Mouse (Mus musculus) left cerebral cortex, adult 11 months (tissue): Measurements from ENCODE around the gene Rnf8.

Experiments
- DNase-seq: peaks from one replicate; pipeline ENCODE4 v3.0.0; 2022; ENCODE audit warnings: low spot score

Rnf8 gene

DNA sequence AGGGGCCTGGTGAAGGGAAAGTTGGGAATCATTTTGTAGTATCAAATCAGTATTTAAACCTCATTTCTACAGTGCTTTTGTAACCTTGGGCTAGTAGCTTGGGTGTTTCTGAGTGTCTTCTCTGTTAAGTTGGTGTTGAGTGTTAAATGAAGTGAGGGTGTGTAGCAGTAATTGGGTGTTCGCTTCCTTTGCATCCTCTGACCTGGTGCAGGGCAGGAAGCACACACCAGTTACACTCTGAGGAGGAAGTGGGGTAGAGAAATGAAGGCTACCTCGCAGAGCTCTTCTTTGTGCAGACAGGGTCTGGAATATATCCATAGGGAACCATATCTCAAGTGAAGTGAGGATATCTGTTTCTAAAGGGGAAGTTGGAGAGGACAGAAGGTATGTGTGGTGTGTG lies 66.3 kb downstream of the Rnf8 start:
- no peak for DNase-seq

DNA sequence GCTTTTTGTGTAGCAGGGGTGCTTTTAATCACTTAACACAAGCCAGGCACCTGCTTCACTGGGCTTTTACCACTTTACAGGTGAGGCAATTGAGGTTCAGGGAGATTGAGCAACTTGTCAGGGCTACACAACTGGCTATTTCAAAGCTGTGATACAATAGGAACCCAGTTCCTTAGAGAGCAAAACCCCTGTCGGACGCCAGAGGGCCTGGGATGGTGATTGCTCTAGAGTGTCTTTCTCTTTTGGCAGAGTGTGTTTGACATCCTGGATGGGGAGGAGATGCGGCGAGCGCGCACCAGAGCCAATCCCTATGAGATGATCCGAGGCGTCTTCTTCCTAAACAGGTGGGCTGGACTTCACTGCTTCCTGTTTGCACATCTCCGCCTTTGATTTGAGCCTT lies 67.1 kb downstream of the Rnf8 start:
- DNase-seq = no peak

DNA sequence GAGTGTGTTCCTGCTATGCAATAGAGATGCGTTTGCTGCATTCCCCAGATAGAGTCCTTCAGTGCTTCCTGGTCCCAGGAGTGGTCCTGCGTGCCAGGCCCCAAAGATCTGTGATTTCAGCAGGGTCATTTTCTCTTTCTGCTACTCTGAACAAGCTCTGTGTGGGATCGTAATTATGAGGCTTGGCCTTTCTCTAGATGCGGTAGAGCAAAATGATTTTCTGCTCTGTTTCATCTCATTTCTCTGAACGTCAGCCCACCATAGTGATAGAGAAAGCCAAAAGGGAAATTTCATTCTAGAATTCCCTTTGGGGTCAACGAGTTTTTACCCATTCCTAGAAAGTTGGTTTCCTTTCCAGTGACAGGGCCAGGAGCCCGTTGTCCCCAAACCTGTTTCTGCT lies 67.7 kb downstream of the Rnf8 start:
- DNase-seq = no peak

DNA sequence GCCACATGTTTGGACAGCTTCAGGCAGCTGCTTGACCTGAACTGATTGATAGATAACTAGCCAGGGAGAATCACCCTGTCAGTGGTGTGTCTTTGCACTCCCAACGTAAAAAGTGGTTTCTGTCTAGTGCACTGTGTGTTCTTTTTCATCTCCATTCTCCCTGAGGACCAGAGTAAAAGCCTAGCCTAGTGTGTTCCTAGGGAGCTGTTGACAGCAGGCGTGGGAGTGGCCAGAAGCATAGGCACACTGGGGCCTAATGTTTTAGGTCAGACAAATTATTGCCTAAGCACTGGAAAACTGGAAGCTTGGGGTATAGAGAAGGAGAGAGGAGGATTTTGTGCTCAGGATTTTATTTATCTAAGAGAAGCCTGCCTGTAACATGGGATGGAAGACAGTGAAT lies 68.5 kb downstream of the Rnf8 start:
- no peak for DNase-seq

DNA sequence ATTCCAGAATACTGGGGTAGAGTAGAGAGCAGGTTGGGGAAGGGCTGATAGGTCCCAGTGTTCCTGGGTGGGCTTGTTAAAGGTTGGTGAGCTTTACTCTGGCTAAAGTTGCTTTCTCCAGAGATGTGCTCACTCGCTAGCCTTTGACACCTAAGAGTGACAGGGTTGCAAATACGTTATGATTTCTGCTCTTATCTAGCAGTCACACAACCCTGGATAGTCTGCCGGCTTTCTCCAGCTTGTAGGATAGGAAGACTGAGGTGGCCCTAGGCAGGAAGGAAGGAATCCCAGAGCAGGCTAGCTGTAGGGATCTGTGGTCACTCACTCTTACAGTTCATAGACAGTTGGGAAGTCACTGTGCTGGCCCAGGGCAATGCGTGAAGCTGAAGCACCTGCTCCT lies 69.7 kb downstream of the Rnf8 start:
- DNase-seq = no peak

DNA sequence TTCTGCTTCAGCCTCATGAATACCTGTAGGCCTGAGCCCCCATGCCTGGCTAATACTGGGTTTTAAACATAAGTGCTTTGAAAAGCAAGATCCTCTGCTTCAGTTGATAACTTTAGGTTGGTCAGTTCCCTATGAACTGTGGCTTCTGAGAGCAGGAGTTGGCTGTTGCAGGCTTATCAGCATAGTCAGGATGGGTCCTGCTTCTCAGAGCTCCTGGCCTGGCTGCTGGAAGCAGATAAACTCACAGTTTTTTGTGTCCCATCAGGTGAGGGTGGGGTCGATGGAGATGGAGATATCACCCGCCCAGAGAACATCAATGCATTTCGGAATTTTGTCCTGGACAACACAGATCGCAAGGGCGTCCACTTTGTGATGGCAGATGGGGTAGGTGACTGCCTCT lies 72.2 kb downstream of the Rnf8 start:
- DNase-seq = no peak

DNA sequence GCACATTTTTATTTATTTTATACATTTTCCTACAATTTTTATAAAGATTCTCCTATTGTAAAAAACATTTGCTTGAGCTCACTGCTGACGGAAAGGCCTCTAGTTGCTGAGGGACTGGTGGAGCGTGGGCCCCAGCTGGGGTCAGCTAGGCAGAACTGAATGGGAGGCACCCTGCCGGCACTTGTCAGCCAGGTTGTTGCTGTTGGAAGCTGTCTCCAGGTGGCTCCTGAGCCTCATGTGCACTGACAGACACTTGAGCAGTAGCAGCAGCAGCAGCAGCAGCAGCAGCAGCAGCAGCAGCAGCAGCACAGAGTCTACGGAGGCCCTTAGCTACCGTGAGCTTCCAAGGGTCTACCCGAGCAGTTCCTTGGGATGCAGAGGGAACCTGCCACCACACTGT lies 72.8 kb downstream of the Rnf8 start:
- no peak for DNase-seq

DNA sequence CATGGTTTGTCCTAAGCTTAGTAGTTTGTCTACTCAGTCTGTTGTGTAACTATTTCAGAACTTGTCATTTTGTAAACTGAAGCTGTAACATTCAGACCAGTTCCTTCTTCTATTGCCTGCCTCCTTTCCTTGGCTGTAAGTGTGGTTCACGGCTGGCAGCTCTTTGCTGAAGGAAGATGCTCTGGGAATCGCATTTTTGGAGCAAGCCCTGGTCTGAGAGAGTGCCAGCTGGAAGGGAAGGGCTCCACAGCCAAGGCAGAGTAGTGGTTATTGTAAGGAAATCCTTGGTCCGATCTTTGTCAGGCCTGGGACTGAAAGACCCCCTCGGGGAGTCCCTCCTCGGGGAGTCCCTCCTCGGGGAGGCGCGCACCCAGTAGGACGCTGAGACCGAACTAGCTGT lies 74.0 kb downstream of the Rnf8 start:
- no peak for DNase-seq

DNA sequence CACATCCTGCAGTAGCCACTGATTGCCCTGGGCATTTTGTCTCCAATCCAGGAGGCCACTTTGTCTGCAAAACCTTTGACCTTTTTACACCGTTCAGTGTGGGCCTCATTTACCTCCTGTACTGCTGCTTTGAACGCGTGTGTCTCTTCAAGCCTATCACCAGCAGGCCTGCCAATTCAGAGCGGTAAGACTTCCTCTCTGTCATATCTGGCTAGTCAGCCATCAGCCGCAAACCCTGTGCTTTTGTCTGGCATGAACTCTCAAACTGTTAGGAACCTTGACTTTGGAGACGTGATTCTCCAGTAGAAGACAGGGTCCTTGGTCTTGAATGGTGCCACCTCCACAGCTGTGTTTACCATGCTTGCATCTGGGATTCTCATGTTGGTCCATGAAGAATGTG lies 75.7 kb downstream of the Rnf8 start:
- DNase-seq = no peak

DNA sequence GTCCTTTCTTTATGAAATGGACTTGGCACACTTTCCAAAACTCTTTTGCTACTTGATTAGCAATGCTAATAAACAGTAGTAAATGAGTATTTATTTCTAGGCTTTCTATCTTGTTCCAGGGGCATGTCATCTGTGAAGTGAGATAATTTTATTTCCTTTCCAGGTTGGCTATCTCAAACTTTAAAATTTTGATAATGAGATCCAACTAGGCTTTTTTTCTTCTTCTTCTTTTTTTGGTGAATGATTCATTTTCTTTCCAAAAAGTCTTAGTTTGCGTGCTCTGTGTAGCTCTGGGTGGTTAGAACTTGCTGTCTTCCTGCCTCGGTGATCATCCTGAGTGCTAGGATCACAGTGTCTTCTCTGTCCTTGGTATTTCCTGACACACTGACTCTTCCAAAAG lies 78.2 kb downstream of the Rnf8 start:
- no peak for DNase-seq

DNA sequence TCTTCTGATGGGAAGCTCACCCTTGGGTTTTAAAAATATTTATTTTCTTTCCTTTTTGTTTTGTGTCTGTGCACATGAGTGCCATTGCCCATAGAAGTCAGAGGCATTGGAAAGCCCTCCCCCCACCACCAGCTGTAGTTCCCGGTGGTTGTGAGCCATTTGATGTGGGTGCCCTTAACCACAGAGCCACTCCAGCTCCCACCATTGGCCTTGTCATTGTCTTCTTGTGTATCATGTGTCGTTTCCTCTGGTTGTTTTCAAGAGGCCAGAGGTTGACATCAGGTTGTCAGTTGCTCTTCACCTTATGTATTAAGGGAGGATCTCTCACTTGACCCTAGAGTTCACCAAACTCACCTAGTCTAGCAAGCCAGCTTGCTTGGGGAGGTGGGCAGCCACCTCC lies 79.0 kb downstream of the Rnf8 start:
- no peak for DNase-seq

DNA sequence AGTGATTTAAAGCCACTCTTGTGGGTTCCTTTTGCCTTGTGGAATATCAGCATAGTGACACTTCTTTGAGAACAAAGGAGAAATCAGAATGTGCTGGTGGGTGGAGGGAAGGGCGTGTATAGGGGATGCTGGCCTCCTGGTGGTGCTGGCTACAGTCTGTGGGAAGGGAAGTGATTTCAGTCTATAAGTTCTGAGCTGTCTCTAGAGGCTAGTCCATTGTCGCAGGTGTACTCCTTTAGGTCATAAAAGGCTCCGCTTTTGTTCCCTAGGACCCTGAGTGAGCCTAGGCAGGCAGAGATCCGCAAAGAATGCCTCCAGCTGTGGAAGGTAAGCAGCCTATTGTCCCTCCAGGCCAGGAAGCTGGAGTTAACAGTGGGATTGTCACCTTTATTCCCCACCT lies 79.9 kb downstream of the Rnf8 start:
- no peak for DNase-seq
